Mouse (Mus musculus): ENCODE data around the gene Ankrd34c.

Gene Ankrd34c

GRCm38 (mm10) chr9:89738295-89738694, at the start of gene Ankrd34c:
TSS of gene Ankrd34c (minus strand) at chr9:89738475.
- DNase-seq (ENCODE audit: low spot score in 2 of 2) = no peak

GRCm38 (mm10) chr9:89787532-89787931, 49.3 kb upstream of the Ankrd34c start:
- DNase-seq (ENCODE audit: low spot score in 2 of 2) = no peak

- no peak for DNase-seq (ENCODE audit: low spot score in 2 of 2)
These were observed 43.2 kb upstream of the Ankrd34c start for GRCm38 (mm10) chr9:89781395-89781927.

- DNase-seq (ENCODE audit: low spot score in 2 of 2) = no peak
These were observed 41.0 kb upstream of the Ankrd34c start for GRCm38 (mm10) chr9:89779237-89779636.

- no peak for DNase-seq (ENCODE audit: low spot score in 2 of 2)
These were observed 32.9 kb upstream of the Ankrd34c start for GRCm38 (mm10) chr9:89771153-89771552.

- no peak for DNase-seq (ENCODE audit: low spot score in 2 of 2)
These were observed 23.7 kb upstream of the Ankrd34c start for GRCm38 (mm10) chr9:89762017-89762416.

- DNase-seq (ENCODE audit: low spot score in 2 of 2) = no peak
These were observed 20.3 kb upstream of the Ankrd34c start for GRCm38 (mm10) chr9:89758569-89758968.

GRCm38 (mm10) chr9:89758139-89758538, 19.9 kb upstream of the Ankrd34c start:
- DNase-seq (ENCODE audit: low spot score in 2 of 2) = no peak

- DNase-seq (ENCODE audit: low spot score in 2 of 2) = no peak
These were observed 19.3 kb upstream of the Ankrd34c start for GRCm38 (mm10) chr9:89757571-89757970.

- DNase-seq (ENCODE audit: low spot score in 2 of 2) = no peak
These were observed 1.8 kb upstream of the Ankrd34c start for GRCm38 (mm10) chr9:89740041-89740440.

- DNase-seq (ENCODE audit: low spot score in 2 of 2) = no peak
These were observed 387 bp downstream of the Ankrd34c start for GRCm38 (mm10) chr9:89737888-89738287.

GRCm38 (mm10) chr9:89736932-89737705, 1.2 kb downstream of the Ankrd34c start:
- DNase-seq (ENCODE audit: low spot score in 2 of 2) = no peak

GRCm38 (mm10) chr9:89706906-89707305, 31.4 kb downstream of the Ankrd34c start:
- DNase-seq (ENCODE audit: low spot score in 2 of 2) = peak; percentile 11 to 31

GRCm38 (mm10) chr9:89705197-89705533, 33.1 kb downstream of the Ankrd34c start:
- no peak for DNase-seq (ENCODE audit: low spot score in 2 of 2)

- peak; percentile 92 to 93 for DNase-seq (ENCODE audit: low spot score in 2 of 2)
These were observed 33.7 kb downstream of the Ankrd34c start, which contains the start of gene Tmed3 for GRCm38 (mm10) chr9:89704265-89705196. TSS of gene Tmed3 (minus strand) at chr9:89705068.

- peak; percentile 32 to 47 for DNase-seq (ENCODE audit: low spot score in 2 of 2)
These were observed 37.3 kb downstream of the Ankrd34c start for GRCm38 (mm10) chr9:89700910-89701457.

GRCm38 (mm10) chr9:89695143-89695542, 43.1 kb downstream of the Ankrd34c start:
- DNase-seq (ENCODE audit: low spot score in 2 of 2) = no peak

- no peak for DNase-seq (ENCODE audit: low spot score in 2 of 2)
These were observed 44.6 kb downstream of the Ankrd34c start for GRCm38 (mm10) chr9:89693670-89694069.

- no peak for DNase-seq (ENCODE audit: low spot score in 2 of 2)
These were observed 49.1 kb downstream of the Ankrd34c start for GRCm38 (mm10) chr9:89689179-89689578.

- DNase-seq (ENCODE audit: low spot score in 2 of 2) = peak; percentile 25 to 36
These were observed 50.6 kb downstream of the Ankrd34c start for GRCm38 (mm10) chr9:89687503-89688226.

GRCm38 (mm10) chr9:89686262-89686661, 52.0 kb downstream of the Ankrd34c start:
- DNase-seq (ENCODE audit: low spot score in 2 of 2) = no peak
